Mouse (Mus musculus) mature B cell (primary cell): ENCODE measurements around the gene Chmp1a.
"Not testable (repeated sequence)": the region's sequence is repeated elsewhere in the genome, so short reads cannot be mapped to it uniquely, and the experiment has no call there.

ENCODE experiments used
- in situ Hi-C: fragments of 300-500 bp; cut with MboI; formaldehyde crosslinking; loops from 2 replicates; pipeline ENCODE4 v1.14.3; 2019

Gene Chmp1a

DNA sequence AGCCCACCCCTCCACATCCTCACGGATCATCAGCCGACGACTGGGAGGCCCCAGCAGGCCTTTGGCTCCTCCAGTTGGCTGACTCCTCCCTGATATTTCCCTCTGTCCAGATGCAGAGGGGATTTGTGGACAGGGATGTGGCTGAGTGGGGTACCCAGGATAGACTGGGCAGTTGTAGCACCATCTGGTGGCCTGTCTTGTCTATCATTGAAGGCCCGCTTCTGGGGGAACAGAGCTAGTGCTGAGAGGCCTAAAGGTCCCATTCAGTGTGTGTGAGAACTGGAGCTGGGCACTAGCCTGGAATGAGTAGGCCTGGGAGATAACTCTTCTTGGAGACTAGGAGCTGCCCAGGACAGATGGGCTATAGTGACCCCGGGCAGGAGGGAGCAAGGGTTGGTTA, 19.2 kb upstream of the Chmp1a start:
- in situ Hi-C loops, result no loop called here

DNA sequence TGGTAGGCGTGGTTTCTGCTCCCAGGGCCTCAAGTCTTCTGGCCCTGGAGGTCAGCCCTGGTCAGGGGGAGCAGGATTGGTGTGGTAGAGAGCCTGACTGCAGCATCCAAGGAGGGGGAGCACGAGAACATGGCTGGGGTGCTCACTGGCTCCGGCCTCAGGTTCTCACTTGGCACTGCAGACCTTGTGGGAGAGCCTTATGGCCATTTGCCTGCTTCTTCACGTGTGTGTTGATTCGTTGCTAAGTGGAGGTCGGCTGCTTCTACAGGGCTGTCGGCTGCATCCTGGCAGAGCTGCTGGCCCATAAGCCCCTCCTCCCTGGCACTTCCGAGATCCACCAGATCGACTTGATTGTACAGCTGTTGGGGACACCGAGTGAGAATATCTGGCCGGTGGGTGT, 17.8 kb upstream of the Chmp1a start:
- in situ Hi-C loops, result not testable (repeated sequence)

DNA sequence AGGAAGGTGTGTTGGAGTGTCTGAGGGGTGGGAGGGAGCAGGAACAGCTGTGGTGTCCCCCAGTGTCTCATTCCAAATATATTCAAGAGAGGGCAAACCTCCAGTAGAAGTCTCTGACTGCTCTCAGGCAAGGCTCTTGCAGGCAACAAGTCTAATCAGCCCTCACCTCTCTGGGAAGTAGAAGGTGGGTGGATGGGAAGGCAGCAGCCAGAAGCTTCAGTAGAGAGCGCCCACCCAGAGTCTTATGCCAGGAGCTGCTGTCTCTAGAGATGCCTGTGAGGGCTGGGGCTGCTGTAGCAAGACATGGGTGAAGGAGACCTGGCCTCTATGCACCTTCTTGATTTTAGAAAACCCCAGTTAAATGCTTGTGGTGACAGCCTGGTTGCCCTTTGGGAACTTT, 15.9 kb upstream of the Chmp1a start:
- in situ Hi-C loops, result no loop called here

DNA sequence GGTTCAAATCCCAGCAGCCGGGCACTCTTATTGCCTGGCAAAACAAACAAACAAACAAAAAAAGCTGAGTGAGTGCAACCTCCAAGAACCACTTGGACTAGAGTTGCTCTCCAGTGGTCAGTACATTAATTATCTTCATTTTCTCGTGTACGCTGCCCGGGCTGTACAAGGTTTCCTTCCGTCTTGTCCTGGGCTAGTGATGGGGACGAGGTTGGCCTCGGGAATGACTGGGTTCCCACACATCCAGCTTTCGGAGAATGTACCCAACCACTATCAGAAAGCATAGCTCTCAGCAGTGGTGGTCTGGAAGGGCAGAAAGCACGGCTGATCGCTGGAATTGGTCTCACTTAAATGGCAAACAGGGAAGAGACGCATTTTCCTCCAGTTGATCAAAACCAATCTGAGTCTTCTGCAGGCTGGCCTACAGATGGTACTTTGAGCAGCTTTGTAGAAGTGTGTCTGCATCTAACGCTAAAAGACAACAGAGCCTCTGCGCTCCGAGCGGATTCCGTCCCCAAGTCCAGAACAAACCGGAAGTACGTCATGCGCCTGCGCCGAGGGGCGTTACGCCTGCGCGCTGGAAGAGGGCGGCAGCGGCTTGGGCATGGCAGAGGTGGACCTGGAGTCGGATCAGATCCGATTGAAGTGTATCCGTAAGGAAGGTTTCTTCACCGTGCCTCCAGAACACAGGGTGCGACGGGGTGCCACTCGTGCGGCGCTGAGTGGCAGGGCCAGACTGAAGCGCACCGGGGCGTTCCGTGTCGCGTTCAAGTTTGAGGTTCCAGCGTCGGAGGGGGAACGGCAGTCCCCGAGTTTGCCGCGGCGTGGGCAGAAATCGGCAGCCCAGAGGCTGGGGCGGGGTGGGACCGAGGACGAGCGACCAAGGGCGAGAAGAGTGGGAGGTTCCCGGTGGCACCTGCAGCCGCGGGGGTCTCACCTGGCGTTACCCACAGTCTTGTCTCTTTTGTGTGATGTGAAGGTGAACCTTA, 12.0 kb upstream of the Chmp1a start, which contains the start of gene Cdk10:
Gene Cdk10, plus strand, starts transcription at position 565 of the 989 bp plus-strand sequence.
- in situ Hi-C loops, result no loop called here

DNA sequence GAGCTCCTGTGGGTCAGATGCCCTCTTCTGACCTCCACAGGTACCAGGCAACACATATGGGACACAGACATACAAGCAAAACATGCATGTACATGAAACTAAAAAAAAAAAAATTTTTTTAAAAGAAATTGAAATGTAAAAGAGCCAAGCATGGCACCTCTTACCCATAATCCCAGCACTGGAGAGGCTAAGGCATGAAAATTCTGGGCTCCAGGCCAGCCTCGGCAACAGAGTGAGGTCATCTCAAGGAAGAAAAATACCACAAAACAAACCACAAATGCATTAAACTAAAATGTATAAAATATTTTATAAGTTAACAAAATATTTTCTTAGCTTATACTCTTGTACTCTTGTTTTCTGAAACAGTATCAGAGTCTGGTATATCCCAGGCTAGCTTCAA, 8.4 kb upstream of the Chmp1a start:
- in situ Hi-C loops, result no loop called here

DNA sequence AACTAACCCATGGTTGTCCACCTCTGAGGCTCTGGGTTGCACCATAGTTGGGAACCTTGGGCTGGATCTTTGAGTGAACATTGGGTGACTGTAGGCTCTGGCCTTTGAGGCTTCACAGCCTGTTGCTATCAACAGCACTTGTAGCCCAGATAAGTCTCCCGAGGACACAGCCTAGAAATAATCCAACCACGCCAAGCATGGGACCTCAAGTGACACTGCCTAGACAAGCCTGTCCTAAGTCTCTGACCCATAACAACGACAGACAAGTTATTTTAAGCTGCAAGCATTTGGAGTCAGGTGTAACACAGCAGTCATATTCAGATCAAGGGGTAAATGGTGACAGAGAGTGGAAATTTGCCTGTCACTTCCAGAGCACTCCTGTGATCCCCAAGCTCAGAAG, 2.9 kb upstream of the Chmp1a start:
- in situ Hi-C loops, result no loop called here

DNA sequence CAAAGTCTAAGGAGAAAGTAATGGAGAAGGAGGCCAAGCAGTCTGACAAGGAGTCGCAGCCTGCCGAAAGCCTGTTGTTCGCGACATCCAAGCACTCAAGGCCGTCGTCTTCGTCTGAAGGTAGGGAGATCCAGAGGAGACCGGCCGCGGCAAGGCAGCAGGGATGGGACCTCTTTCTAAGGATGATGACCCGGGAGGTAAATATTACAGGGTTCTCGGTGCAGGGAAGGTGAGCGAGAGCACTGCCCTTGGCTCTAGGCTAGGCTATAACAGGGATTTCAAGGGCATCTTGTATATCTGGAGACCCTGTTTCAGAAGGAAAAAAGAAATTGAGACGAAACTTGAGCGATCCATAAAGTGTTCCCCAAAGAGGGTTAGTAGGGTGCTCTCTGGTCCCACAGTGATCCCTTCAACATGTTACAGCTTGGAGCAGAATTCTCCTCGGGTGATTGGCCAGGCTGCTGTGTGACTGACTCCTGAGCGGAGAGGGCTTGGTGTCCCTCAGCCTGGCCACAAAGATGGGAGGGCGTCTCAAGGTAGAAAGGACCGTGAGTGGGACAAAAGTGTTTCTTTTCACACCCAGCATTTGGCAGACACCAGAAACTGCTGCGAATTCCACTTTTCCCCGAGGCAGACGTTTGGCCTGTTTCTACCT, 682 bp upstream of the Chmp1a start:
- in situ Hi-C loops, result no loop called here

DNA sequence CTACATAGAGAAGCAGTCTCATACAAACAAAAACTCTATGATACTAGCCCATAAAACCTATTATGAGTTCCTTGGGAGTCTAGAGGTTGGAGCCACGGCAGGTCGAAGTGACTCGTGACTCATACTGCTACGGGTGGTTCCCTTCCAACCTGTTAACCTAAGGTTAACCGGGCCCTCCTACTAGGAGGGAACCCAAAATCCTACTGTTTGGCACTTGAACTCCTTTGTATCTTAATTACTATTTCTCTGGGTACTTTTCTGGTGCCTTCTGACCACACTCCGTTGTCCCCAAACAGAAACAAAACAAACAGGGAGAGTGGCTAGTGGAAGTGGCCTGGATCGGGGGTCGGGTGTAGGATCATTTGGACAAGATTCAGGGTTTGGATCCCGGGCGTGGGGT, 687 bp downstream of the Chmp1a start:
- in situ Hi-C loops, result no loop called here

DNA sequence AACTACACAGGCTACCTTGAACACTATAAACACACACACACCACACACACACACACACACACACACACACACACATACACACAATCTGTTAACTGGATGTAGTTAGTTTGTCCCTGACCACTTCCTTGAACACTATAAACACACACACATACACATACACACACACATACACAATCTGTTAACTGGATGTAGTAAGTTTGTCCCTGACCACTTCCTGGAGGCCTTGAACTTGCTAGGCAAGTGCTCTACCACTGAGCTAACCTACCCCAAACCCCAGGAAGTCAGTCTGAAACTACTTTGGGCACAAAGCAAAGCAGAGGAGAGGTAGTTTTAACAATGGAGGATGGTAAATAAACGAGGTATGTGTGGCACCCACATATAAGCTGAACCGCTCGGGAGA, 9.0 kb downstream of the Chmp1a start:
- in situ Hi-C loops, result no loop called here

DNA sequence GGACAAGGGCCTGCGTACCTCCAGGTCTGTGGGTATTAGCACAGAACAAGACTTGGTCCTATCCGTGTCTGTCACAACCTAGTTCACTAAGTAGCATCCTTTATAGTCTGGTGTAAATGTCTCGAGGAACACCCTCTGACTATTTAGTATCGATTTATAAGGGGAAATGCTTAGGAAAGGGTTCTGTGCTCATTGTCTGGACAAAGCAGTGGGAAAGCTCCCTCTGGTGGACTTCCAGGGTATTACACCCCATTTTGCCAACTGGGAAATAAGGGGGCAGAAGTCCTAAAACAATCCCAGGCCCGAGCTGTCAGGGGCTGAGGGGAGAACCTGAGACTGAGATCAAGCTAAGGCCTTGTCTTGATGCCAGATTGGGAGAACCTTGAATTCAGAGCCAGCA, 10.3 kb downstream of the Chmp1a start:
- in situ Hi-C loops, result no loop called here

DNA sequence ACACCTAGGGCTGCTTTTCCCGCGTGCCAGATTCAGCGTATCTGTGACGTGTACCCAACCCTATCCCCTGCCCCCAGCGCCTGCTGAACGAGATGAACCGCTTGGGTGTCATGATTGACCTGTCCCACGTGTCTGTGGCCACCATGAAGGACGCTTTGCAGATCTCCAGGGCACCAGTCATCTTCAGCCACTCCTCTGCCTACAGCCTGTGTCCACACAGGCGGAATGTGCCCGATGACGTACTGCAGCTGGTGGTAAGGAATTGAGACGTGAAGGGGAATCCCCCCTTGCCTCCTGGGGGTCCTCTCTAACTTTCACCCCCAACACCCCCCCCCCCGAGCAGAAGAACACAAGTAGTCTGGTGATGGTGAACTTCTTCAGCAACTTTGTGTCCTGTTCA, 12.7 kb downstream of the Chmp1a start:
- in situ Hi-C loops, result no loop called here

DNA sequence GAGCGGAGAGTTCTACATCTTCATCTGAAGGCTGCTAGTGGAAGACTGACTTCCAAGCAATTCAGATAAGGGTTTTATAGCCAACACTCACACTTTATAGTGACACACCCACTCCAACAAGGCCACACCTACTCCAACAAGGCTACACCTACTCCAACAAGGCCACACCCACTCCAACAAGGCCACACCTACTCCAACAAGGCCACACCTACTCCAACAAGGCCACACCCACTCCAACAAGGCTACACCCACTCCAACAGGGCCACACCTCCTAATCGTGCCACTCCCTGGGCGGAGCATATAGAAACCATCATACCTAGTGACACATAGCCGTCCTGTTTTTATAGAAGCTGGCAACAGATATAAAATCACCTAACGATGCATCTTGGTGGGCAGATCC, 15.5 kb downstream of the Chmp1a start:
- in situ Hi-C loops, result not testable (repeated sequence)

DNA sequence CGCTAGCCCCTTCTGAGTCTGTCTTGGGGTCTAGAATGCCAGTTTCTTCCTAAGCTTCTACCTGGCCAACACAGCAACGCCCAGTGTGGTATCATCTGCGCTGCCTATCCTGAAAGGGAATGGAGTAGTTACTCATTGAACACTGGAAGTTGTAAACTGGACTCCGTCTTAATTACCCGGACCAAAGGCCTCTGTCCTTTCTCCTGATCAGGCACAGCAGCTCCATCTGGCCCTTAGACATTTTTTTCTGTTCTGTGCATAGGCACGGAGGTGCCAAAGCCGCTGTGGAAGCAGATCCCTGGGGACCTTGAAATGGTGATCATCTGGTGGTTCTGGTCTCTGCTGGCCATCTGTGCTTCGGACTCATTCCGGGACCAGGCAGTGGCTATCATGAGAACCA, 18.8 kb downstream of the Chmp1a start:
- in situ Hi-C loops, result no loop called here

DNA sequence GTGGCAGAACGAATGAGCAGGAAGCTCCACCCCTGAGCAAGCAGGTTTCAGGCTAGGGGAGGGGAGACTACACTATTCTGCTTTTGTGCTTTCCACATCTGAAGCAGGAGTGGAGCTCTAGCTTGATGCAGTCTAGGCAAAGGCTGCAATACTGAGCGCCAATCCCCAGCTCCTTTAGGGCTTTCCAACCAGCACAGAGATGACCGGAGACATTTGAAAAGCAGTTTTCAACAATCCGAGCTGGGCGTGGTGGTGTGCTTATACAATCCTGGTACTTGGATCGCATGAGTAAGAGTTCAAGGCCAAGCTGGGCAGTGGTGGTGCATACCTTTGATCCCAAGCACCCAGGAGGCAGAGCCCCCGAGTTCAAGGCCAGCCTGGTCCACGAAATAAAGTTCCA, 20.7 kb downstream of the Chmp1a start:
- in situ Hi-C loops, result no loop called here

DNA sequence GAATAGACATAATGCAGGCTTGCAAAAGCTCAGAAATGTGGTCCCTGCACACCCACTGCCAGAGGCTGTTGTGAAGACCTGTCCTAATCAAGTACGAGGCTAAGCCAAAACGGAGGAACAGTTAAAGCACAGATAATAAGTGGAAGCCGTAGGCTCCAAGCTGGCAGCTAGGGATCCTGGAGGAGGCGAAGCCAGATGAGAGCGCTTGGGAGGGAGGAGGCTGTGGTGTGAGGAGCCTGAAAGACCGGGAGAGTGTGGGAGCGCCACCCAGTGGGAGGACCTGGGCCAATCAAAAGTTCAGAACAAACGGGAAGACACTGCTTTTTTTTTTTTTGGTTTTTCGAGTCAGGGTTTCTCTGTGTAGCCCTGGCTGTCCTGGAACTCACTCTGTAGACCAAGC, 21.9 kb downstream of the Chmp1a start:
- in situ Hi-C loops, result no loop called here

DNA sequence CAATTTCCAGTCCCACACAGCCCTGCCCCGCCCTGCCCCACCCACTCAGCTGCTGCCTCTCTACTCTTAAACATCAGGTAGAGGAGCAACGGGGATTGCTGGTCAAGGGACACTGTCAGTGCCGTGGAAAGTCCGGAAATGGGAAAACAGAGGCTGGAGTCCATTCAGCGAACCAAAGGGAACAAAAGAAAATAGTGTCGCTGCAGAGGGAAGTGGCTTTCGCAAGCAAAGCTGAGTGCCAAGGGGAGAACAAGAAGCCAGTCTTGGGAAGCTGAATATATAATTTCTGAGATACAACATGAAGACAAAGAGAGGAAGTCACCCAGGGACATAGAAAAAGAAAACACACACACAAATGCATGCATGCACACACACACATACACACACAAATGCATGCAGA, 23.7 kb downstream of the Chmp1a start:
- in situ Hi-C loops, result no loop called here

DNA sequence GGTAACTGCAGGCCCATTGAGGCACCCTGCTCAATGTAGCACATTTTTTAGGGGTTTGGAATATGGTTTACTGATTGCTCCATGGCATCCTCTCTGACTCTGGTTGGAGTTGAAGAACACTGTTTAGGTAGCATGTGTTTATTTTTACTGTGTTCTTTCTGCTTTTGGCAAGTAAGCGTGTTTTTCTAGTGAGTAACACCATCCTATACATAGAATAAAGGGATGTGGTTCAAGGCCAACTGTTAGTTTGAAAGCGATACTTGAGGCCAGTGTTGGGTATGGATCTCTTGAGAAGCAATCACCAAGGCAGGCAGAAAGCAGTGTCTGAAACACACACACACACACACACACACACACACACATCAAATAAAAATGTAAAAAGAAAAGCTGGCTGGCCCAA, 24.6 kb downstream of the Chmp1a start:
- in situ Hi-C loops, result no loop called here

DNA sequence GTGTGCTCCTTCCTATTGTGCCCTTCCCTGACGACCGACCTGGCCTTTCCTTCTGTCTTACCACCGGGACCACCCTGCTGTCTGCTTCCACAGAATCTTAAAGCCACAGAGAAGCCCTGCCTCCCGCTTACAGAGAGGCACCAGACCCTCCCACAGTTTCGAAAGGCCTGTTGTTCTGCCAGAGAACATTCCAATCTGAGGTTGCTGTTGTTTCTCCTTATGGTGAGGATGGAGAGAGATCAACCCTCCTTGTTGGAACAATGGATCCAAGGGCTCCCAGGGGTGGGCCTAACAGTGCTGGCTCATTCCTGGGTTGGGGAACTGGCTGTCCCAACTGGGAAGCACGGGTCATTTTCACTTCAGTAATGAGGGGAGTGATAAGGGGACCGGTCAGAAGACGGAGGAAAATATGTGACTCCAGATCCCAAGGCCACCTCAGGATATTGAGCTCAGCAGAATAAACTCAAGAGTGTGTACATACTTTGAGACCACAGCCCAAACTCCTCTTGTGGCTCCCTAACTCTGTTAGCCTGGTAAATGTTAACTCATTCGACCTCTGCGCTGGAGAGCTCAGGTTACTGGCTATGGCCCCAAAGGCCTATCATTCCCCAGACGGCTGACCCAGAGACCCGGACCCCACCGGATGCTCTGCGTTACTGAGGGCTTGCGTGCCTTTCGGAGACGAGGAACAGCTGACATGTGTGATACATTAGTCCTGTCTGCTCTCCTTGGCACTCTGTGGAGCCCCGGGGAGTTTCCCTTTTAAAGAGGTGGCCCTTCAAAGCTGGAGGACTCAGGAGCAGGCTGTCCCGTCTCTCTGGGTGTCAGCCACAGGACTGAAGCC, 26.8 kb downstream of the Chmp1a start, which contains the start of gene Dpep1:
Gene Dpep1, plus strand, starts transcription at position 677 of the 844 bp plus-strand sequence.
- in situ Hi-C loops, result no loop called here

DNA sequence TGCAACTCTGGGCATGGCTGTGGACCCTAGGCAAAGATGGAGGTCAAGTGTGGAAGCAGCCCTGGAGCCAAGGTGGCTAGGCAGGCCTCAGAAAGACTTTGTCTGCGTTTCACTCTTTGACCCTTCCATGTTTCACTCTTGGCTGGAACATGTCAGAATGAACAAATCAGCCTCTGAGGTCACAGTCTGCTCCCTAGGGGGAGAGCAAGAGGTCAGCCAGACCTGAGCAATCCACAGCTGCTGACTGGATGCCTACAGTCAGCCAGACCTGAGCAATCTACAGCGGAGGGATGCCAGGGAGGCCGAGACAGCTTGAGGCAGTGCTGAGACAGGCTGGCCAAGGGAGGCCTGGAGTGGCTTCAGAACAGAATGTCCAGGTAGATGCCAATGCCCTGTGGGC, 31.2 kb downstream of the Chmp1a start:
- in situ Hi-C loops, result no loop called here

DNA sequence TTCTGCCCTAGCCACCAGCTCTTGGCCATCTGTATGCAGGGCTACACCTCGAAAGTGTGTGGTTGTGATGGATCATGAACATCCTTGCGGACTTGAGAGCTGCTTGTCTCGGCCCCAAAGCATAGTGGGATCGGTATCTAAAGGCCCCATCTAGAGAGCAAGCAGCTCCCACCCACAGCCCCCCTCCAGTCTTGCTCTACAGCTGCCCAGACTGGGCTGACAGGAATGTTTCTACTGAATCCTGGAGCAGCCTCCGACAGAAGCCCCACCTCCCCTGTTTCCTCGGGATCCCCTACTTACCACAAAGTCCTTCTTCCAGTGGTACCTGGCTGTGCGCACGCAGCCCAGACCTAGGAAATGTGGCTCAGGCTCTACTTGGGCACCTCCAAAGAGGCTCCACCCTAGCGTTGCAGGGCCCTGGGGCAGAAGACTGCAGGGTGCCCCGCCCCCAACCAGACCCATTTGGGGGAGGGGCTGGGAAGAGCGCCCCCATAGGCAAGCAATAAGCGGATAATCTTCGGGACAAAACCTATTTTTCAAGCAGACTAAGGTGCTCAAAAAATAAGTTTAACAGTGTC, 54.6 kb downstream of the Chmp1a start, which contains the start of gene Sult5a1:
Gene Sult5a1, minus strand, starts transcription at position 428 of the 578 bp plus-strand sequence.
- in situ Hi-C loops, result no loop called here

DNA sequence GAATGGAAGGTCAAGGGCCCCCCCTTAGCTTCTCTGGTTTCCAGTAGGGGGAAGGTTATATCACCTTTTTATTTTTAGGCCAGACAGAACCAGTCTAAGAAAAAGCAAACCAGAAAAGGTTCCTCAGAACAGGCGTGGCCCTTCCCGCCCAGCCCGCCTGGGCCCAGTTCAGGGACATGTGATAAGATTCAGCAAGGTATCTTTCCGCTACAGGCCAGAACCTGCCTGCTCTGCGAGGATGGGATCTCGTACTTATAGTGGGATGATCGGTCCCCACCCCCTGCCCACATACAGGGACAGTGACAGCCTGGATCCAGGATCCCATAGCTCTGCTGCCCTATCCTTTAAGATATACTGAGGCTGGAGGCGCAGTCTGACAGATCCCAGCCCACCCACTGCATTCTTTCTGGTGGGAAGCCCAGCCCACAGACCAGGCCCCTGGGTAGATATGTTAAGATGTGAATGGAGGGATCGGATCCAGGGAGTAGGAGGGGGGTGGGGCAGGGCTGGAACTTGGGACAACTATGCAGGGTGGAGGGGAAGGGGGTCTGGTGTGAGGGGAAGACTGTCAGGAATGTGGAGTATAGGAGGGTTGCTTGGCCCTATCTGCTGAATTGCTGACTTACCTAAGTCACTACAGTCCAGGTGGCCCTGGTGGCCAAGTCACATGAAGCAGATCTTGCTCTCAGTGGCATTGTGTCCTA, 56.3 kb downstream of the Chmp1a start:
- in situ Hi-C loops, result no loop called here
